Mouse (Mus musculus) MEL (cell line): ENCODE results near the gene Pknox1. TPM values are rescaled to one million over a fixed set of nuclear protein-coding genes. Genes with fewer than 3 reads are reported as not detected.

Source experiments
- DNase-seq: peaks from one replicate; pipeline ENCODE4 v3.0.0; 2011; ENCODE audit warnings: low read depth, low spot score
- H3K27ac ChIP-seq: 2 replicates; pipeline ENCODE4 v1.5.1; 2012; ENCODE audit warnings: low read depth, mild to moderate bottlenecking, control low read depth, low read length, moderate library complexity; ENCODE audit not compliant: control insufficient read depth
- H3K27me3 ChIP-seq, 2 experiments: fragments of 150-350 bp in 1 of 2; sonication (generic) in 1 of 2; 2 replicates each; pipeline ENCODE4 v1.6.1; 2012; ENCODE audit warnings: low read length in 2 of 2, mild to moderate bottlenecking in 2 of 2, improper control_type of control experiment in 1 of 2, moderate library complexity in 1 of 2; ENCODE audit not compliant: insufficient read depth in 2 of 2, control insufficient read depth in 1 of 2
- H3K36me3 ChIP-seq, 2 experiments: 2 replicates each; pipeline ENCODE4 v1.6.1; 2012 to 2014; ENCODE audit warnings: low read length in 2 of 2, improper control_type of control experiment in 1 of 2, inconsistent platforms in 1 of 2, mild to moderate bottlenecking in 1 of 2; ENCODE audit not compliant: insufficient read depth in 2 of 2, control insufficient read depth in 1 of 2
- H3K4me1 ChIP-seq, 2 experiments: fragments of 150-350 bp in 1 of 2; sonication (generic) in 1 of 2; 2 replicates each; pipeline ENCODE4 v1.6.1; 2012; ENCODE audit warnings: low read length in 2 of 2, improper control_type of control experiment in 1 of 2, mild to moderate bottlenecking in 1 of 2; ENCODE audit not compliant: insufficient read depth in 2 of 2, control insufficient read depth in 1 of 2
- H3K4me3 ChIP-seq, 2 experiments: fragments of 150-350 bp in 1 of 2; sonication (generic) in 1 of 2; 2 replicates each; pipeline ENCODE4 v1.5.1; 2012; ENCODE audit warnings: low read depth in 2 of 2, low read length in 2 of 2, mild to moderate bottlenecking in 2 of 2, moderate library complexity in 2 of 2, control low read depth in 1 of 2, improper control_type of control experiment in 1 of 2; ENCODE audit not compliant: control insufficient read depth in 1 of 2, insufficient read depth in 1 of 2
- H3K79me2 ChIP-seq: 2 replicates; pipeline ENCODE4 v1.6.1; 2012; ENCODE audit warnings: mild to moderate bottlenecking, low read length, moderate library complexity; ENCODE audit not compliant: control insufficient read depth, poor library complexity, insufficient read depth
- H3K9ac ChIP-seq: 2 replicates; pipeline ENCODE4 v1.6.1; 2012; ENCODE audit warnings: low read depth, mild to moderate bottlenecking, control low read depth, low read length, moderate library complexity; ENCODE audit not compliant: control insufficient read depth, poor library complexity, severe bottlenecking
- H3K9me3 ChIP-seq: fragments of 150-350 bp; sonication (generic); replicated peaks from 2 replicates; pipeline ENCODE4 v1.6.1; 2012; ENCODE audit warnings: mild to moderate bottlenecking, low read length, improper control_type of control experiment, moderate library complexity; ENCODE audit not compliant: insufficient read depth
- BHLHE40 ChIP-seq: IDR thresholded peaks from 2 replicates; pipeline ENCODE4 v1.6.1; 2012; ENCODE audit warnings: low read depth, mild to moderate bottlenecking, inconsistent platforms, low read length, improper control_type of control experiment, borderline replicate concordance
- CHD2 ChIP-seq: IDR thresholded peaks from 2 replicates; pipeline ENCODE4 v1.6.1; 2011; ENCODE audit warnings: low read length, improper control_type of control experiment
- CTCF ChIP-seq, 3 experiments: IDR thresholded peaks in 2 of 3; conservative IDR thresholded peaks in 1 of 3; 2 replicates each; pipeline ENCODE4 v1.5.1; 2011 to 2012; ENCODE audit warnings: low read length in 3 of 3, low read depth in 2 of 3, mild to moderate bottlenecking in 2 of 3, improper control_type of control experiment in 1 of 3, inconsistent platforms in 1 of 3, mixed read lengths in 1 of 3, moderate library complexity in 1 of 3; ENCODE audit not compliant: control insufficient read depth in 1 of 3, insufficient read depth in 1 of 3, poor library complexity in 1 of 3, severe bottlenecking in 1 of 3
- E2F4 ChIP-seq: IDR thresholded peaks from 2 replicates; pipeline ENCODE4 v1.6.1; 2011; ENCODE audit warnings: low read depth, low read length, improper control_type of control experiment, borderline replicate concordance
- ETS1 ChIP-seq: IDR thresholded peaks from 2 replicates; pipeline ENCODE4 v1.6.1; 2012; ENCODE audit warnings: low read depth, mild to moderate bottlenecking, inconsistent platforms, low read length, improper control_type of control experiment, moderate library complexity
- GABPA ChIP-seq: IDR thresholded peaks from 2 replicates; pipeline ENCODE4 v1.6.1; 2012; ENCODE audit warnings: low read depth, mild to moderate bottlenecking, inconsistent platforms, low read length, improper control_type of control experiment, moderate library complexity
- GATA1 ChIP-seq: IDR thresholded peaks from 2 replicates; pipeline ENCODE4 v1.6.1; 2011; ENCODE audit warnings: low read depth, low read length, improper control_type of control experiment
- HCFC1 ChIP-seq: IDR thresholded peaks from 2 replicates; pipeline ENCODE4 v1.6.1; 2012; ENCODE audit warnings: low read depth, mild to moderate bottlenecking, inconsistent platforms, low read length, improper control_type of control experiment, moderate library complexity
- MAFK ChIP-seq: IDR thresholded peaks from 2 replicates; pipeline ENCODE4 v1.6.1; 2011; ENCODE audit warnings: low read depth, mild to moderate bottlenecking, low read length, improper control_type of control experiment, borderline replicate concordance
- MAX ChIP-seq: IDR thresholded peaks from 2 replicates; pipeline ENCODE4 v1.6.1; 2011; ENCODE audit warnings: low read length, improper control_type of control experiment
- MXI1 ChIP-seq: IDR thresholded peaks from 2 replicates; pipeline ENCODE4 v1.6.1; 2011; ENCODE audit warnings: mild to moderate bottlenecking, low read depth, low read length, improper control_type of control experiment
- MYB ChIP-seq: IDR thresholded peaks from 2 replicates; pipeline ENCODE4 v1.6.1; 2011; ENCODE audit warnings: mild to moderate bottlenecking, low read depth, low read length, improper control_type of control experiment
- MYC ChIP-seq: IDR thresholded peaks from 2 replicates; pipeline ENCODE4 v1.6.1; 2011; ENCODE audit warnings: low read depth, mild to moderate bottlenecking, low read length, improper control_type of control experiment, moderate library complexity
- NELFE ChIP-seq: IDR thresholded peaks from 2 replicates; pipeline ENCODE4 v1.6.1; 2011; ENCODE audit warnings: low read depth, low read length, improper control_type of control experiment
- NRF1 ChIP-seq: IDR thresholded peaks from 2 replicates; pipeline ENCODE4 v1.6.1; 2014; ENCODE audit warnings: low read depth, mild to moderate bottlenecking, inconsistent platforms, low read length, improper control_type of control experiment, moderate library complexity; ENCODE audit not compliant: poor library complexity, insufficient read depth, severe bottlenecking
- POLR2AphosphoS5 ChIP-seq: IDR thresholded peaks from 2 replicates; pipeline ENCODE4 v1.6.1; 2012; ENCODE audit warnings: low read depth, borderline replicate concordance, mild to moderate bottlenecking, inconsistent platforms, low read length, moderate library complexity, mixed read lengths
- RAD21 ChIP-seq: IDR thresholded peaks from 2 replicates; pipeline ENCODE4 v1.6.1; 2011; ENCODE audit warnings: mild to moderate bottlenecking, low read depth, low read length, improper control_type of control experiment
- SMC3 ChIP-seq: IDR thresholded peaks from 2 replicates; pipeline ENCODE4 v1.6.1; 2011; ENCODE audit warnings: low read depth, low read length, improper control_type of control experiment
- TAL1 ChIP-seq: IDR thresholded peaks from 2 replicates; pipeline ENCODE4 v1.6.1; 2012; ENCODE audit warnings: mild to moderate bottlenecking, inconsistent platforms, low read length, moderate library complexity, mixed read lengths
- TBP ChIP-seq: IDR thresholded peaks from 2 replicates; pipeline ENCODE4 v1.8.0; 2011; ENCODE audit warnings: low read depth, low read length, improper control_type of control experiment
- USF1 ChIP-seq: IDR thresholded peaks from 2 replicates; pipeline ENCODE4 v1.6.1; 2014; ENCODE audit warnings: low read depth, mild to moderate bottlenecking, inconsistent platforms, low read length, improper control_type of control experiment, moderate library complexity
- USF2 ChIP-seq, 2 experiments: IDR thresholded peaks; 2 replicates each; pipeline ENCODE4 v1.6.1; 2011 to 2012; ENCODE audit warnings: improper control_type of control experiment in 2 of 2, low read length in 2 of 2, borderline replicate concordance in 1 of 2, inconsistent platforms in 1 of 2, low read depth in 1 of 2, mild to moderate bottlenecking in 1 of 2; ENCODE audit not compliant: insufficient read depth in 1 of 2
- ZKSCAN1 ChIP-seq: IDR thresholded peaks from 2 replicates; pipeline ENCODE4 v1.6.1; 2012; ENCODE audit warnings: low read depth, mild to moderate bottlenecking, inconsistent platforms, low read length, improper control_type of control experiment, moderate library complexity
- ZNF384 ChIP-seq: IDR thresholded peaks from 2 replicates; pipeline ENCODE4 v1.6.1; 2012; ENCODE audit warnings: low read depth, mild to moderate bottlenecking, inconsistent platforms, low read length, improper control_type of control experiment
- polyA plus RNA-seq, 2 experiments: library from polyadenylated mRNA; stranded (reverse) in 1 of 2; unstranded in 1 of 2; fragments of >175 nt in 1 of 2; fragments of >200 nt in 1 of 2; gene quantifications; 2 replicates each; pipeline versions ENCODE4 v1.2.1 to v1.2.4; 2012; ENCODE audit warnings: low replicate concordance in 2 of 2, low read depth in 1 of 2; ENCODE audit not compliant: insufficient read length in 2 of 2, insufficient read depth in 1 of 2, missing spikeins in 1 of 2
- total RNA-seq: library from RNA; depleted of rRNA; stranded (reverse); fragments of 300-350 nt; gene quantifications from 2 replicates; pipeline ENCODE4 v1.2.3, GENCODE M21; 2012

Gene Pknox1
- total and polyA plus RNA-seq, 3 experiments, result 13.2 to 34.1 (median 13.6) TPM

DNA sequence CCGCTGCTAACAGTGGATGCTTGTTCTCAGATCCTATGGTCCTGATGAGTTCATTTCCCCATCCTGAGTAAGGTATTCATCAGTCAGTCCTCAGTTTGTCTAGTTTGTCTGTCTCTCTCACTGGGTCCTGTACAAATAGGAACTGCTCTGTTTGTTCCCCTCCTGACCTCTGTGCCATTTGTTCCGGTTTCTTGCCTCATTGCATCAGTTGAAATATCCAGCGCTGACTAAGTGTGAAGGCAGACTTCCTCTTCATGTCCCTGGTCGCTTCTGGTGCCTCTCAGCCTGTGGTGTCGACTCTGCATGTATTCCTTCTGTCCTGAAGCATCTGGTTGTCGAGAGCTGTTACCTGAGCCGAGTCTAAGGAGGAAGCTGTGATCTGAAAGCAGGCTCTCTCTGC is 30.1 kb downstream of the Pknox1 start:
- H3K79me2 ChIP-seq, result no peaks in the 10 kb centered on the region
- H3K4me1 ChIP-seq, result no peaks in the 10 kb centered on the region
- no peak overlapping the region for H3K27ac ChIP-seq
- no peak overlapping the region for H3K4me3 ChIP-seq
- no peaks in the 10 kb centered on the region for H3K27me3 ChIP-seq
- H3K9me3 ChIP-seq, result no peaks in the 10 kb centered on the region
- no peak for TF ChIP-seq HCFC1
- no peak for TF ChIP-seq MYB
- TF ChIP-seq ZNF384, result no peak
- TF ChIP-seq MAFK, result no peak
- no peak for TF ChIP-seq SMC3
- no peak for TF ChIP-seq RAD21
- no peak for TF ChIP-seq NELFE
- no peak for TF ChIP-seq BHLHE40
- TF ChIP-seq POLR2AphosphoS5, result no peak
- TF ChIP-seq CHD2, result no peak
- TF ChIP-seq ZKSCAN1, result no peak
- TF ChIP-seq E2F4, result no peak
- no peak for TF ChIP-seq NRF1
- TF ChIP-seq TAL1, result no peak
- TF ChIP-seq, all 39 proteins: peak for 0
- H3K9ac ChIP-seq, result no peak overlapping the region
- no peak for DNase-seq
- H3K36me3 ChIP-seq, result no peaks in the 10 kb centered on the region

DNA sequence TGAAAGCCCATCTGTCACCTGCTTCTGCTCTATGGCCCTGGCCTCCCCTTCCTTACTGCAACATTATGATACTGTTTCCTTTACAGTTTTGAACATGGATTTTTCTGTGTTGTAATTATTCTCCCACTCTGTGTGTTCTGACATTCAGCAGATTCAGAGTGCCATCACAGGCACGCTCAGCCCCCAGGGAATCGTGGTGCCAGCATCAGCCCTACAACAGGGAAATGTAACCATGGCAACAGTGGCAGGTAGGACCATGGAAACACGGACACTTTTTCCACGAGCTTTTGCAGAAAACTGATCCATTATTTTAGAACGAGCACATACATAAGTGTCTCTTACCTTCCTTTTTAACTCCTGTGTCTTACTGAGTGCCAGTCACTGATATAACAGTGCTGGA is 30.5 kb downstream of the Pknox1 start:
- DNase-seq, result no peak
- H3K36me3 ChIP-seq, result no peaks in the 10 kb centered on the region

DNA sequence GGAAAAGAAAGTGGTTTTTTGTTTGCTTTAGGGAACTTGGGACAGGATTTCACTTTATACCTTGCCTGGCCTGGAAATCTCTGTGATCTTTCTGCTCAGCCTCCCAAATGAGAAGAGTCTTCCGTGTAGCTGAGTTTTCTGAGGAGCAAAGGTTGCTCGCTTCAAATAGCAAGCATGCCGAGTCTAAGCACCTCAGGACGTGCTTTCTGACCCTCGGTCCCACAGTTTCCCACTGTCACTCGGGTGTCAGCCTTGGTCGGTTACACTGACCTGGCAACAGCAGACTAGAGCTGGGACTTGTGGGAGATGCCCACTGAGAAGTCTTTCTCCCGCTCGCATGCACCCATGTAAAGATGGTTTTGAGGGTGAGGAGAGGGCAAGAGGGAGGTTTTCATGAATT is 33.4 kb downstream of the Pknox1 start:
- Histone ChIP-seq H3K79me2 (no peaks in the 10 kb centered on the region), H3K27ac (no peak overlapping the region), H3K36me3 (no peaks in the 10 kb centered on the region), H3K9me3 (no peaks in the 10 kb centered on the region), H3K4me3 (no peak overlapping the region), H3K9ac (no peak overlapping the region), H3K4me1 (no peaks in the 10 kb centered on the region), H3K27me3 (no peaks in the 10 kb centered on the region)
- TF ChIP-seq USF2 (IDR thresholded peaks at IDR 0.05; ENCODE audit: borderline replicate concordance in 1 of 2, insufficient read depth in 1 of 2, low read depth in 1 of 2, low read length in 2 of 2) (no peak), GABPA (no peak), ETS1 (no peak), E2F4 (no peak), GATA1 (no peak), USF1 (no peak), MXI1 (no peak), MYB (no peak)
- DNase-seq, result no peak

More for the DNA sequence above, 30.5 kb downstream of the Pknox1 start:
- Histone ChIP-seq H3K4me1 (no peaks in the 10 kb centered on the region), H3K27ac (no peak overlapping the region), H3K9ac (no peak overlapping the region), H3K79me2 (no peaks in the 10 kb centered on the region), H3K9me3 (no peaks in the 10 kb centered on the region), H3K27me3 (no peaks in the 10 kb centered on the region), H3K4me3 (no peak overlapping the region)
- TF ChIP-seq TBP, result no peak
- no peak for TF ChIP-seq MYC
- no peak for TF ChIP-seq CTCF (IDR thresholded peaks at IDR 0.05 in 2 of 3, conservative IDR thresholded peaks at IDR 0.05 in 1 of 3; ENCODE audit: control insufficient read depth in 1 of 3, insufficient read depth in 1 of 3, low read depth in 2 of 3, low read length in 3 of 3, poor library complexity in 1 of 3, severe bottlenecking in 1 of 3)
- no peak for TF ChIP-seq MAX
- TF ChIP-seq ETS1, result no peak
